Mouse (Mus musculus): ENCODE measurements around the gene Inha. TPM values are rescaled to one million over a fixed set of nuclear protein-coding genes. Genes with fewer than 3 reads are reported as not detected.

Inha gene
- polyA plus RNA-seq, 1 experiment from 2014 or later = 24.5 TPM

- no peak overlapping the region for H3K4me3 ChIP-seq
- WGBS = 91% methylated on average over 19 of the region's 19 CpGs
- no peaks in the 10 kb centered on the region for H3K4me1 ChIP-seq
- no peaks in the 10 kb centered on the region for H3K9me3 ChIP-seq
- H3K4me2 ChIP-seq = no peak overlapping the region
- no peaks in the 10 kb centered on the region for H3K27me3 ChIP-seq (replicated peaks)
- H3K36me3 ChIP-seq (replicated peaks) = peaks cover 23% of the 10 kb centered on the region
- H3K9ac ChIP-seq = no peak overlapping the region
- no peak overlapping the region for H3K27ac ChIP-seq
- ATAC-seq (replicated peaks) = no peak
Observed at GRCm38 (mm10) chr1:75532280-75533172, 25.6 kb downstream of the Inha start.

GRCm38 (mm10) chr1:75533325-75534252 is 26.7 kb downstream of the Inha start:
- 91% methylated on average over 18 of the region's 19 CpGs for WGBS
- H3K27me3 ChIP-seq (replicated peaks) = no peaks in the 10 kb centered on the region
- H3K27ac ChIP-seq = no peak overlapping the region
- no peaks in the 10 kb centered on the region for H3K4me1 ChIP-seq
- no peak overlapping the region for H3K4me3 ChIP-seq
- H3K4me2 ChIP-seq = no peak overlapping the region
- peaks cover 23% of the 10 kb centered on the region for H3K36me3 ChIP-seq (replicated peaks)
- H3K9me3 ChIP-seq = no peaks in the 10 kb centered on the region
- H3K9ac ChIP-seq = no peak overlapping the region
- ATAC-seq (replicated peaks) = no peak

GRCm38 (mm10) chr1:75537587-75537986 is 30.7 kb downstream of the Inha start:
- H3K36me3 ChIP-seq (replicated peaks) = peaks cover 17% of the 10 kb centered on the region; the same call in 1 of the 2 replicates
- H3K27me3 ChIP-seq (replicated peaks) = no peaks in the 10 kb centered on the region
- no peak overlapping the region for H3K4me2 ChIP-seq
- ATAC-seq (replicated peaks) = no peak
- no peak overlapping the region for H3K27ac ChIP-seq
- no peaks in the 10 kb centered on the region for H3K4me1 ChIP-seq
- H3K4me3 ChIP-seq = no peak overlapping the region
- 84% methylated on average over 2 of the region's 2 CpGs for WGBS
- no peak overlapping the region for H3K9ac ChIP-seq
- H3K9me3 ChIP-seq = no peaks in the 10 kb centered on the region

- peaks cover 17% of the 10 kb centered on the region; the same call in 1 of the 2 replicates for H3K36me3 ChIP-seq (replicated peaks)
Observed at GRCm38 (mm10) chr1:75538597-75539190, 31.8 kb downstream of the Inha start.

GRCm38 (mm10) chr1:75541496-75541895 is 34.6 kb downstream of the Inha start:
- H3K9ac ChIP-seq = no peak overlapping the region
- no peak overlapping the region for H3K27ac ChIP-seq
- H3K4me2 ChIP-seq = no peak overlapping the region
- no peaks in the 10 kb centered on the region for H3K27me3 ChIP-seq (replicated peaks)
- no peak overlapping the region for H3K4me3 ChIP-seq
- 0 out of 2 replicates have a peak, but pooled peaks cover 2% of the 10 kb centered on the region for H3K36me3 ChIP-seq (replicated peaks)
- 94% methylated on average over 7 of the region's 7 CpGs for WGBS
- ATAC-seq (replicated peaks) = no peak
- H3K4me1 ChIP-seq = peaks cover 7% of the 10 kb centered on the region
- H3K9me3 ChIP-seq = no peaks in the 10 kb centered on the region

More at GRCm38 (mm10) chr1:75538597-75539190, 31.8 kb downstream of the Inha start:
- no peak overlapping the region for H3K4me3 ChIP-seq
- WGBS = 83% methylated on average over 9 of the region's 9 CpGs
- no peaks in the 10 kb centered on the region for H3K27me3 ChIP-seq (replicated peaks)
- H3K4me1 ChIP-seq = no peaks in the 10 kb centered on the region
- H3K27ac ChIP-seq = no peak overlapping the region
- no peak overlapping the region for H3K4me2 ChIP-seq
- H3K9me3 ChIP-seq = no peaks in the 10 kb centered on the region
- ATAC-seq (replicated peaks) = no peak
- no peak overlapping the region for H3K9ac ChIP-seq

- H3K4me3 ChIP-seq = no peak overlapping the region
- H3K27ac ChIP-seq = no peak overlapping the region
- no peak for ATAC-seq (replicated peaks)
- no peaks in the 10 kb centered on the region for H3K27me3 ChIP-seq (replicated peaks)
- H3K9me3 ChIP-seq = no peaks in the 10 kb centered on the region
- H3K36me3 ChIP-seq (replicated peaks) = no peaks in the 10 kb centered on the region
- H3K4me2 ChIP-seq = no peak overlapping the region
- H3K4me1 ChIP-seq = peaks cover 19% of the 10 kb centered on the region
- no peak overlapping the region for H3K9ac ChIP-seq
- WGBS = 86% methylated on average over 6 of the region's 6 CpGs
Observed at GRCm38 (mm10) chr1:75544351-75544750, 37.5 kb downstream of the Inha start.

- 1% methylated on average over 47 of the region's 64 CpGs for WGBS
- Histone ChIP-seq H3K36me3 (replicated peaks) (peaks cover under 1% of the 10 kb centered on the region; the same call in 1 of the 2 replicates), H3K4me3 (peak within 1 kb of the TSS; percentile 85), H3K27me3 (replicated peaks) (no peaks in the 10 kb centered on the region), H3K27ac (peak within 1 kb of the TSS; percentile 84), H3K4me2 (peak within 1 kb of the TSS; percentile 71), H3K9me3 (no peaks in the 10 kb centered on the region), H3K9ac (peak within 1 kb of the TSS; percentile 97), H3K4me1 (peaks cover 19% of the 10 kb centered on the region)
- ATAC-seq (replicated peaks) = peak; percentile 90
Observed at GRCm38 (mm10) chr1:75545965-75546956, 39.4 kb downstream of the Inha start, which contains the start of gene Slc4a3. Slc4a3 (plus strand) TSS chr1:75546266.

- peak overlapping the region; percentile 85 for H3K4me3 ChIP-seq
- H3K9me3 ChIP-seq = no peaks in the 10 kb centered on the region
- no peak overlapping the region for H3K9ac ChIP-seq
- no peak; the same call in none of the 2 replicates for ATAC-seq (replicated peaks)
- H3K27ac ChIP-seq = no peak overlapping the region
- peak overlapping the region; percentile 71 for H3K4me2 ChIP-seq
- 95% methylated on average over 13 of the region's 13 CpGs for WGBS
- no peaks in the 10 kb centered on the region for H3K27me3 ChIP-seq (replicated peaks)
- H3K36me3 ChIP-seq (replicated peaks) = peaks cover 10% of the 10 kb centered on the region; the same call in 1 of the 2 replicates
- peaks cover 19% of the 10 kb centered on the region for H3K4me1 ChIP-seq
Observed at GRCm38 (mm10) chr1:75547351-75547750, 40.5 kb downstream of the Inha start.

- H3K9me3 ChIP-seq = no peaks in the 10 kb centered on the region
- H3K27ac ChIP-seq = no peak overlapping the region
- peaks cover 18% of the 10 kb centered on the region; the same call in 1 of the 2 replicates for H3K36me3 ChIP-seq (replicated peaks)
- WGBS = 98% methylated on average over 3 of the region's 3 CpGs
- no peak overlapping the region for H3K9ac ChIP-seq
- H3K4me1 ChIP-seq = peaks cover 19% of the 10 kb centered on the region
- H3K4me2 ChIP-seq = no peak overlapping the region
- no peak overlapping the region for H3K4me3 ChIP-seq
- no peak for ATAC-seq (replicated peaks)
- no peaks in the 10 kb centered on the region for H3K27me3 ChIP-seq (replicated peaks)
Observed at GRCm38 (mm10) chr1:75548083-75548482, 41.2 kb downstream of the Inha start.

- Histone ChIP-seq H3K4me3 (no peak overlapping the region), H3K9me3 (no peaks in the 10 kb centered on the region), H3K4me2 (no peak overlapping the region), H3K9ac (no peak overlapping the region), H3K4me1 (peaks cover 19% of the 10 kb centered on the region), H3K36me3 (replicated peaks) (peaks cover 26% of the 10 kb centered on the region; the same call in 1 of the 2 replicates), H3K27ac (no peak overlapping the region), H3K27me3 (replicated peaks) (no peaks in the 10 kb centered on the region)
- WGBS = 89% methylated on average over 17 of the region's 17 CpGs
- ATAC-seq (replicated peaks) = no peak
Observed at GRCm38 (mm10) chr1:75548871-75549270, 42.0 kb downstream of the Inha start.
